Mouse (Mus musculus) thymus, adult 2 months (tissue): ENCODE results near the gene Higd1c. TPM values are rescaled to one million over a fixed set of nuclear protein-coding genes. Genes with fewer than 3 reads are reported as not detected.
"Not testable (repeated sequence)": the region's sequence is repeated elsewhere in the genome, so short reads cannot be mapped to it uniquely, and the experiment has no call there.

Experiments used
- DNase-seq: peaks from one replicate; pipeline ENCODE4 v3.0.0; 2021
- H3K27ac ChIP-seq: fragments of 200-500 bp; 2 replicates; pipeline ENCODE4 v1.5.1; 2012; ENCODE audit warnings: low read length, control low read depth; ENCODE audit not compliant: control insufficient read depth, insufficient read depth
- H3K27me3 ChIP-seq: fragments of 200-500 bp; 2 replicates; pipeline ENCODE4 v1.6.1; 2012; ENCODE audit warnings: mild to moderate bottlenecking, low read length, moderate library complexity, mixed read lengths; ENCODE audit not compliant: control insufficient read depth, insufficient read depth
- H3K36me3 ChIP-seq: fragments of 200-500 bp; 2 replicates; pipeline ENCODE4 v1.6.1; 2012; ENCODE audit warnings: mild to moderate bottlenecking, low read length, moderate library complexity; ENCODE audit not compliant: control insufficient read depth, insufficient read depth
- H3K4me1 ChIP-seq: fragments of 200-500 bp; replicated peaks from 2 replicates; pipeline ENCODE4 v1.6.1; 2012; ENCODE audit warnings: low read length; ENCODE audit not compliant: control insufficient read depth, insufficient read depth
- H3K4me3 ChIP-seq: fragments of 200-500 bp; 2 replicates; pipeline ENCODE4 v1.5.1; 2012; ENCODE audit warnings: mild to moderate bottlenecking, low read length, control low read depth, moderate library complexity; ENCODE audit not compliant: control insufficient read depth, insufficient read depth
- CTCF ChIP-seq: fragments of 200-500 bp; IDR thresholded peaks from 2 replicates; pipeline ENCODE4 v1.5.1; 2012; ENCODE audit warnings: mild to moderate bottlenecking, control low read depth, low read length, moderate library complexity, borderline replicate concordance; ENCODE audit not compliant: control insufficient read depth, poor library complexity, insufficient read depth; ENCODE audit errors: extremely low read depth
- POLR2A ChIP-seq: fragments of 200-500 bp; IDR thresholded peaks from 2 replicates; pipeline ENCODE4 v1.6.1; 2012; ENCODE audit warnings: mild to moderate bottlenecking, low read length, control low read depth, moderate library complexity; ENCODE audit not compliant: control insufficient read depth, poor library complexity, insufficient read depth; ENCODE audit errors: extremely low read depth
- WGBS: fragments of 180-500 bp; shearing (Covaris S2); methylation state at CpG from one replicate; pipeline ENCODE4 v1.1.7; 2018; 5-methylcytosine and 5-hydroxymethylcytosine counted together
- polyA plus RNA-seq: library from polyadenylated mRNA; depleted of rRNA; stranded (reverse); fragments of >200 nt; gene quantifications from 2 replicates; pipeline ENCODE4 v1.2.3, GENCODE M21; 2012

The Higd1c gene
- polyA plus RNA-seq, 1 experiment = not detected

GRCm38 (mm10) chr15:100417854-100418450 lies 53.6 kb downstream of the Higd1c start:
- no peak overlapping the region for H3K4me3 ChIP-seq
- H3K36me3 ChIP-seq = no peaks in the 10 kb centered on the region
- TF ChIP-seq POLR2A (no peak), CTCF (no peak)
- H3K4me1 ChIP-seq = peaks cover 60% of the 10 kb centered on the region
- no peaks in the 10 kb centered on the region for H3K27me3 ChIP-seq
- peak overlapping the region; percentile 10; the same call in 1 of the 2 replicates for H3K27ac ChIP-seq
- WGBS = 44% methylated on average over 9 of the region's 9 CpGs
- no peak for DNase-seq

GRCm38 (mm10) chr15:100419311-100419710 lies 55.0 kb downstream of the Higd1c start:
- WGBS = 53% methylated on average over 8 of the region's 8 CpGs
- Histone ChIP-seq H3K36me3 (no peaks in the 10 kb centered on the region), H3K4me3 (no peak overlapping the region), H3K27ac (peak overlapping the region; percentile 59; the same call in 1 of the 2 replicates), H3K27me3 (peaks cover 1% of the 10 kb centered on the region; the same call in 1 of the 2 replicates), H3K4me1 (peaks cover 65% of the 10 kb centered on the region)
- DNase-seq = no peak
- no peak for TF ChIP-seq POLR2A
- no peak for TF ChIP-seq CTCF

DNA sequence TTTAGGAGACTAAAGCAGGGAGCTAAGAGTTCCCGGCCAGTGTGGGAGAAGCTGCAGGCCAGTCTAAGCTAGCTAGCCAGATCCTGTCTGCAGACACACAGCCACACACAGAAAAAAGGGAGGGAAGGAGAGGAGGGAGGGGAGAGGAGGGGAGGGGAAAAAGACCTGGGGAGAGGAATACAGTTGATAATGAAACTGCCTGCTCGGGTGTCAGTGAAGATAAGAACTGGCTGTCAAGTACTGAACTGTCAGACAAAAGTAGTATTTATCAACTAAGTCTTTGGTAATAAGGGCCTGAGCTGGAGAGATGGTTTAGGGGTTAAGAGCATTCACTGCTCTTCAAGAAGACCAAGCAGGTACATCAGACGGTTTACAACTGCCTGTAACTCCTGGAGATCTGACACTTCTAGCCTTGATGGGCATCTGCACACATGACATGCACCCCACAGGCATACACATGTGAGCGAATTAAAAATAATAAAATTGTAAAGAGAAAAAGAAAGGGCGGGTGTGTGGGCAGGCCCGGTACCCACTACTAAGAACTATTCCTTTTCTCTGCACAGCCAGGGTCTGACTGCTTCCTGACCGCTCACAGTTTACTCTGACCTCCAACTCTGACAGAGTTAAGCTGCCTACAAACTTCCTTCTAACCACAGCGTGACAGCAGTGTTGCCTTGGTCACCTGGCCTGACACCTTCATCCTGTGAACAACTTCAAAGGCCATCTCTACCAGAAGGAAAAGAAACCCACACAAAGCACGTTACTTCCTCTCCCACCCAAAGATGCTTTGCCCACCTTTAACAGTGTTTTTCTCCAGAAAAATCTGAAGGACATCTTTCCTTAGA lies 55.8 kb downstream of the Higd1c start:
- no peak overlapping the region for H3K4me3 ChIP-seq
- no peaks in the 10 kb centered on the region for H3K36me3 ChIP-seq
- peaks cover 62% of the 10 kb centered on the region for H3K4me1 ChIP-seq
- TF ChIP-seq CTCF = no peak
- TF ChIP-seq POLR2A = no peak
- peak overlapping the region; percentile 59; the same call in 1 of the 2 replicates for H3K27ac ChIP-seq
- H3K27me3 ChIP-seq = peaks cover 4% of the 10 kb centered on the region; the same call in 1 of the 2 replicates
- no peak for DNase-seq
- 15% methylated on average over 9 of the region's 9 CpGs for WGBS

DNA sequence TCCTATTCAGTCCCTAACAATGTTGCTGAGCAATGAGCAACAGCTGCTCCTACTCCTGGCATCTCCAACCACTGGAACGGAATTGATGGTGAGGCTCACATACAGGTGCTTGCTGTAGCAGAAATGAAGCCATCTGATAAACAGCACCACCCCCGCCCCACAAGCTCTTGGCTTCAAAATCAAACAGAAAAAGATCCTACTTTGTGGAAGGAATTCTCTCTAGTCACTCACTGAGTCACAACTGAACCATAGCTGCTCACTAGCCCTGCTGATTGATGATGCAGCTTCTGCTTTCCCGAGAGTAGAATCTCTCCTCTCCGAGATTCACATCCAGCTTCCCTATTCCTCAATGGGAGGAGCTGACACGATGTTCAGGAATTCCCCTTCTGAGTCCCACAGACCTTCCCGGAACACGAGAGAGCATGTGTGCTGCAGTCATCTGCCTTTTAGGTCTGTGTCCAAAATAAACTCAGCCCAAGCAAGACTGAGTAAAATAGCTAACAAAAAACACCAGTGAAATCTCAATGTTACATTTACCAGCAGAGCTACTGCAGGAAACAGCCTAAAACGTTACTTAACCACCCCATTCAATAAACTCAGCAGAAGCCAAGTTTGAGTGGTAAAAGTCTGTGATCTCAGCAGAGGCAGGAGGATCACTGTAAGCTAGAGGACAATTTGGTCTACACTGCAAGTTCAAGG lies 56.9 kb downstream of the Higd1c start:
- H3K4me1 ChIP-seq = peaks cover 52% of the 10 kb centered on the region
- no peaks in the 10 kb centered on the region for H3K36me3 ChIP-seq
- no peak for DNase-seq
- H3K4me3 ChIP-seq = no peak overlapping the region
- TF ChIP-seq POLR2A (no peak), CTCF (no peak)
- H3K27me3 ChIP-seq = peaks cover 4% of the 10 kb centered on the region; the same call in 1 of the 2 replicates
- H3K27ac ChIP-seq = peak overlapping the region; percentile 26; the same call in 1 of the 2 replicates
- 45% methylated on average over 8 of the region's 8 CpGs for WGBS

DNA sequence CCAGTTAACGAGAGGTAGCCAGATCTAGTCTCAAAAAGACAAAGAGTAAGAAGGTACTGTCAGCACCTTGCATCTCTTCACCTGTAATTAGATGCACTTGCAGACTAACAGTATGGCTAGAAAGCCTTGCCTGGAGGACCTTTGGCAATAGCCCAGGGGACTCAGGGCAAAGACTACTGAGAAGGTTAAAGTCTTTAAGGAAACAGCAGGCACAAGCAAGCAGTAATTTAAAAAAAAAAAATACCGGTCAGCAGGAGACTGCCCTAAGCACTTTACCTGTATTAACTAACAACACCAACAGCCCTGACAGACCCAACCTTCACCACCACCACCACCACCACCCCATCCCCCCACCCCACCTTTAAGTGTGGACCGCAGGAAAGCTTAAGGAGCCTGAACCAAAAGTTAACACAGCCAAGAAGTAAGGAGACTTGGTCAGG lies 57.4 kb downstream of the Higd1c start, which contains the start of gene Gm5475:
Gene Gm5475, plus strand, starts transcription at position 390 of the 440 bp plus-strand sequence.
- Histone ChIP-seq H3K4me3 (peak within 1 kb of the TSS; percentile 59), H3K27ac (peak within 1 kb of the TSS; percentile 26; the same call in 1 of the 2 replicates), H3K4me1 (peaks cover 46% of the 10 kb centered on the region)
- not testable (repeated sequence) for H3K36me3 ChIP-seq, DNase-seq, H3K27me3 ChIP-seq
- 74% methylated on average over 3 of the region's 3 CpGs for WGBS

- H3K36me3 ChIP-seq = no peaks in the 10 kb centered on the region
- no peak for DNase-seq
- under 1% methylated on average over 43 of the region's 44 CpGs for WGBS
- TF ChIP-seq CTCF (no peak; the same call in 1 of the 2 replicates), POLR2A (no peak)
- peaks cover 4% of the 10 kb centered on the region; the same call in 1 of the 2 replicates for H3K27me3 ChIP-seq
- peak overlapping the region; percentile 59 for H3K4me3 ChIP-seq
- H3K4me1 ChIP-seq = peaks cover 41% of the 10 kb centered on the region
- no peak overlapping the region for H3K27ac ChIP-seq
These were observed 58.1 kb downstream of the Higd1c start for GRCm38 (mm10) chr15:100422476-100422875.
